Mouse (Mus musculus): ENCODE measurements around the gene Lsm8.
"Not testable (repeated sequence)": the region's sequence is repeated elsewhere in the genome, so short reads cannot be mapped to it uniquely, and the experiment has no call there.

The Lsm8 gene

DNA sequence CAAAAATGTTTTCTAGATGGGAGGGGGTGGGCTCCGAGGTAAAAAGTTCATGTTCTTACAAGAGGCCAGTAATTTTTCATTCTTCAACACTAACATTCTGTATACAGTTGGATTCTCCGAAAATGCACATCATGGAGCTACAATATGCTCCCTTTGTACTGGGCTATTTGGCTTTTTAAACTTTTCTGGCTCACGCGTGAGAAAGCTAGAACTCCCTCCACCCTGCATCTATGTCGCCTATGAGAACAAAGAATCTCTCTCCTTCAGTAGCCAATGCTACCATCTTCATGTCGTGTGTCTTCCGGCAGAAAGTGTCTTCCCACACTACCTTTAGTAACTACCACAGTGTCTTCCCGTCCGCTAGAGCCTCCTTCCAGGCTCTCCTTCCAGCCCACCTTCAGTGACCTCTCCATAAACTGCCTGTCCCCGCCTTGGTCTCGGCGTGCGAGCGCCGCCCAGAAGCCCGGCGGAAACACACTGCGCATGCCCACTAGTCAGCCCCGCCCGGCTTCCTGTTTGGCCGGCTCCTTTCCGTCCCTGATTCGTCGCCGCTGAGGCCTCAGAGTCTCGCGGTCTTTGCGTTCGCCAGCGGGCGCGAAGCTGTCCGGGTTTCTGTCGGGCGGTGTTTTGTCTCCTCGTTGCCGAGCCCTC is at the start of gene Lsm8:
Lsm8 (plus strand) TSS at position 529 of the 651 bp plus-strand sequence.
- peak; percentile 91 to 95 for DNase-seq (ENCODE audit: low spot score in 2 of 2)

DNA sequence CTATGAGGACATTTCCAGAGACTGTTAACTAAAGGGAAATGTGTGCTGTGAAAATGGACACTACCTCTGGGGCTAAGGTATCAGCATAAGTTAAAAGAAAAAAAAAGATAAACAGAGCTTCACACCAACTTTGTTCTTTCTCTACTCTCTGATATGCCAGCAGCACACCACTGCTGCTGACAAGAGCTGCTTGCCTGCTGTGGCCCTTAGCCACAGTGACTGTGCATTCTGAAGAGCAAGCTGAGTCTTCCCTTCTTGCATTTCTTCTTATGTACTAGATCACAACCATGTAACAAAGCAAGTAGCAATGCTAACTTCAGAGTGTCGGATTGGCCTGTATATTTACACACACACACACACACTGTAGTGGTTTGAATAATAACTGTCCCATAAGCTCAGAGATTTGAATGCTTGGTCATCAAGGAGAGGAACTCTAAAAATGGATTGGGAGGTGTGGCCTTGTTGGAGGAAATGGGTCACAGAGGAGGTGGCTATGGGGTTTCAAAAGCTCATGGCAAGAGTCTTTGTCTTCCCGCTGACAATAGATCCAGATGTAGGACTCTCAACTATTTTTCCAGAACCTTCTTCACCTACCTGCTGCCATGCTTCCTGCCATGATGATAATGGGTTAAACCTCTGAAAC is 47.4 kb upstream of the Lsm8 start:
- no peak for DNase-seq (ENCODE audit: low spot score in 2 of 2)

DNA sequence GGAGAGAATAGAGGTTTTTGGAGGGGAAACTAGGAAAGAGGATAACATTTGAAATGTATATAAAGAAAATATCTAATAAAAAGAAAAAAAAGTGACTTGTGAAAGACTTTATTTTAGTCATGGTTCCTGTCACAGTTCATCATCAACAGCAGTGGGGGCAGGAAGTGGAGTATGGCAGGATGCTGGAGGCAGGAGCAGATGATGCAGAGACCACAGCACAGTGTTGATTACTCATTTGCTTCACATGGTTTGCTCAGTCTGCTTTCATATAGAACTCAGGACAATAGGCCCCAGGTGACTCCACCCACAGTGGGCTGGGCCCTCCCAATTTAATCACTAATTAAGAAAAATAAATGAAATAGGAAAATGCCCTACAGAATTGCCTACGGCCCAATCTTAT is 35.8 kb upstream of the Lsm8 start:
- no peak for DNase-seq (ENCODE audit: low spot score in 2 of 2)

DNA sequence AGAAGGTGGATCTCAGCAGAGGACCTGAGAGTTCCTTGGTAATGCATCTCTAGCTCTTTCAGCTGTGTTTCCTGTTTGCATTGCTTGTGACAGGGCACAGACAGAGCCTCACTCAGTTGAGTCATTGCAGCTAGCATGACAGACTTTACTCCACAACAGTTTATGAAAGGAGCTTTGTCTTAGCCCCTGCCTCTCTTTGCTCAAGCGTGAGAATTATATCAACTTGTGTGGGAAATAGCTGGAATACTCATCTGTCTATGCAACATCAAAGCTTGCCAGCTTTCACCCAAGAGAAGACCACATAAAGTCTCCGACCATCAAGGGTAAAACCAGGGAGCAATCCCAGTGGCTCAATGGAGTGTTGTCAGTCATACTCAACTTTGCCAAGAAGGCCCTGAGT is 32.8 kb upstream of the Lsm8 start:
- DNase-seq (ENCODE audit: low spot score in 2 of 2) = no peak

DNA sequence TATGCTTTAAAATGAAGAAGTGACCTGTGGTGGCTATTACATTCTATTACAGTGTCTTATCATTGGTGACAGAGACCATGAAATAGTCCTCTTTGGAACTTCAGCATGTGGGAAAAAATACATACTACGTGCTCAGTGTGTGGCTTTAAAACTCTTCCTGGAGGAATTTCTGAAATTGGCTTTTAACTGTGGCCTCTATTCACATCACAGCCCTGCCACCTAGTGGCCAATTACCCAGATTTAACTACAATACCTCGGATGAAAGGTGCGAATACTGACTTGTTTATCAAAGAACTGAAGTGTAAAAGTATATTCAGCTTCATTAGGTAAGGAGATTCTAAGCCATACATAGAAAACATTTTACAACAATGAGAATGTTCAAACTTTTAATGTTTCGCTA is 29.0 kb upstream of the Lsm8 start:
- peak; percentile 49 to 72 for DNase-seq (ENCODE audit: low spot score in 2 of 2)

DNA sequence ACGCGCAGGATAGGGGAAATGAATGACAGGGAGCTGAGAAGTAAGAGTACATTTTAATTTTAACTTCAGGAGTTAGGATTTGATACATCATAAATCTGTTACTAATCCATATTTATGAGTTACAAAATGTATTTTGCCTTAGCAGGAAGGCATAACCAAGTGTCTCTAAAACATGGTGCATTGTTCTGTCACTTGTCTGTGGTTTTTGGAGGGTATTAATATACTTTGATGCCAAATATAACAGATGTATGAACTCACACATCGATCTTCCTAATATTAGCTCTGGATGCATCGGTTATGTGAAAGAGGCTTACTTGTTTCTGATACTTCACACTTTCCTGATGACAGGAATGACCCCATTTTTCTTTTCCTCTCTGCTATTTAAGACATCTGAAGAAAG is 28.1 kb upstream of the Lsm8 start:
- no peak for DNase-seq (ENCODE audit: low spot score in 2 of 2)

DNA sequence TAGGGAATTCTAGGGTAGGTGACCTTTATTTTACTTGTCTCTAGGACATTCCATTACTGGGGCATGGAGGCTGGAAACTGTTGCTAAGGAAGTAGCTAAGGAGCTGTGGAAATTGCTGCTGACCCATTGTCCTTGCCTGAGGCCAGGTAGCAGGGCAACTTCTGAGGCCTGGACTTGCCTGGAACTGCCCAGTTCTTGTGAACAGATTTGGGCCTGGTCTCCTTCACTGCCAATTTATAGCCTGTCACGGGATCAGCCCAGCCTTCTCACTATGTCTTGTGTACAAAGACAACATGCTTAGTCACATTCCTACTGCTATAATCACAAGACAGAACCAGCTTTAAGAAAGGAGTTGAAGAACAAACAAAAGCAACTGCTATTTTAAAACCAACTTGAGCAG is 25.6 kb upstream of the Lsm8 start:
- DNase-seq (ENCODE audit: low spot score in 2 of 2) = no peak

DNA sequence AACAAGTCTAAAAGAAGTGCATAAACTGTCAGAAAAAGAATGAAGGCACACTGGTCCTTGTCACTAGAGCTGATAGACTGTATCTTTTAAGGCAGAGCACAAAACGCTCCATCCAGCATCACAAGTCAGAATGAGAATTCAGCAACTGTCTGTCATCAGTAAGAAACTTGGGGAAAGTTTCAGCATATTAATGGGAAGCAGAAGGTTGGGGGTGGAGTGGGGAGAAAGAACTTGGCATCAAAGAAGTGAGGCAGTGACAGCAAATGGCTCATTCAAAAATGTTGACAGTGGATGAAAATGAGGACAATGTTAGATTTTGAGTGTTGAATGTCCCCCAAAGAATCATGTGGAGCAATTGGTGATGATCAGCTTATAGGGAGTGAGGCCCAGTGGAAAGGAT is 15.4 kb upstream of the Lsm8 start:
- DNase-seq (ENCODE audit: low spot score in 2 of 2) = no peak

DNA sequence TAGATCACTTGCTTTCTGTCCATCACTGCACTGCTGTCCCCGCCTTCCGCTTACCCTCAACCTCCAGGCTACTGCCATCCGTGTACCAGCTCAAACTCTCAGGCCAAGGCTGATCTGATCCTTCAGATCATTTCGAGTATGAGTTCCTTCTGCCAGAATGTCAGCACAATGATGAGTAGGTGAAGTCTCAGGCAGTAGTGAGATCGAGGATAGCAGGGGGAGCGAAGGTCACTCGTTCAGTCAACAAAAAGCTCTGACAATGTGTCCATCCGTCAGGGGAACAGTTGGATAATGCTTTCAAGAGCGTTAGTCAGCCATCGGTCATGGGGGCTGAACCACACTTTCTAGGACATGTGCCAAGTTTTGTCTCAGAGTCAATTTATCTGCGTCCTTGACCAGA is 3.9 kb upstream of the Lsm8 start:
- not testable (repeated sequence) for DNase-seq (ENCODE audit: low spot score in 2 of 2)

DNA sequence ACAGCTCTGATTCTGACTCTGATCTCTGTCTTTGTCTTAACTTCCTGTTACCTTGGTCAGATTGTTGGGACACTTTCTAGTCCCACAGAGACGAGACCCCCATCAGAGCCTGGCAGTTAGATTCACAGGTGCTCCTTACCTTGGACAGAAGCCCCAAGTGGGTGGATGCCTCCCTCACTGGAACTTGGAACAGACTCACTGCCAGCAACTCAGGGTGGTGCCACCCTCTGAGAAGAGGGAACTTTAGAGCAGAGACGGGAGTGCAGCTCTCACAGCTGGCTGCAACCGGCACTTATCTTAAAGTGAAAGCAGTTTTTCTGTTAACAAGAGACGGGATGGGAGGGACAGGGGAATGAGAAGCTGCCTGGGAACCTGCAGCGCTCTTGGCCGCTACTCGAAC is 2.8 kb upstream of the Lsm8 start:
- not testable (repeated sequence) for DNase-seq (ENCODE audit: low spot score in 2 of 2)

DNA sequence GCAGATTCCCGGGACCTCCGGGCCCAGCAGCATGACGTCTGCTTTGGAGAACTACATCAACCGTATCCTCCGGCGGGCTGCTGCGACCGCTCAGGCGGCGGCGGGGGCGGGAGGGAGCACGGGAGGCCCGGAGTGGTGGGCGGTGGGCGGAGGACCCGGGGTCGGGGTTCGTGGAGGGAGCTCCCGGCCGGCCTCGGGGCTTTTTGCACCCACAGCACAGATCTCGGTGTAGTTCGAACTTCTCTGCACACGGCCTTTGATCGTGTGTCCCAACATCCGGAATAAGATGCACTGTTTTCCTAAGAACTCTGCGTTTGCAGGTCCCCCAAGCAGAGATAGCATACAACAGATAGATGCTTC is 303 bp downstream of the Lsm8 start:
- DNase-seq (ENCODE audit: low spot score in 2 of 2) = no peak

DNA sequence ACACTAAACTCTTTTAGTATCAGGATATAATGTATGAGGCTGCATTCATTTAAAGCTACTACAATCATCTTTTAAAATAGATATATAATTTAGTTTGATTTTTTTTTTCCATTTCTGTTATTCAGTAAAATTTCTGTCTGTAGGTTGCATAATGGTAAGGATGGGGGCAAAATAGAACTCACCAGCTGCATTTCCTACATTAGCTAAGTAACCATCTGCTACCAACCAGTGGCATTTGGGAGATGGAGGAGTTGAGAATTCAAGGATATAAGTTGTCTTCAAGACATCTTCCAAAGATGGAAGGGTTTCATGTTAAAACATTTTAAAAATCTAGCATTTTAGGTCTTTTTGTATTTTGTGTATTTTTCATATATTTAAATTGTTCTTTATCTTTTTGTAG is 6.9 kb downstream of the Lsm8 start:
- DNase-seq (ENCODE audit: low spot score in 2 of 2) = no peak

DNA sequence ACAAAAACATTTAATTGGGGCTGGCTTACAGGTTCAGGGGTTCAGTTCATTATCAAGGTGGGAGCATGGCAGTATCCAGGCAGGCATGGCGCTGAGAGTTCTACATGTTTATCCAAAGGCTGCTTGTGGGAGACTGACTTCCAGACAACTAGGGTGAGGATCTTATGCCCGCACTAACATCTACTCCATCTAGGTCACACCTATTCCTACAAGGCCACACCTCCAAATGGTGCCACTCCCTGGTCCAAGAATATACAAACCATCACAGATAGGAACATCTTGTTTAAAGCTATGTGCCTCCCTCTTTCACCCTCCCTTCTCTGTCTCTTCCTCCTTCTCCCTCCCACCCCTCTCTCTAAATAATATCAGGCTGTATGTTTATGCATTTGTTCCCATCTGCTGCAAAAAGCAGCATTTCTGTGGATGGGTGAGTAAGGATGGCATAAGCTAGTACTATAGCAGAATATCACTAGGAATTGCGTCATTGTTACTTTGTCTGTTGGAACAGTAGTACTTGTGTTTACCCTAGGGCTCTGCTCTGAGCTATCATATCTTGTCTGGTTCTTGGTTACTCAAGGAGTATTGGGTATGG is 8.2 kb downstream of the Lsm8 start:
- no peak for DNase-seq (ENCODE audit: low spot score in 2 of 2)

DNA sequence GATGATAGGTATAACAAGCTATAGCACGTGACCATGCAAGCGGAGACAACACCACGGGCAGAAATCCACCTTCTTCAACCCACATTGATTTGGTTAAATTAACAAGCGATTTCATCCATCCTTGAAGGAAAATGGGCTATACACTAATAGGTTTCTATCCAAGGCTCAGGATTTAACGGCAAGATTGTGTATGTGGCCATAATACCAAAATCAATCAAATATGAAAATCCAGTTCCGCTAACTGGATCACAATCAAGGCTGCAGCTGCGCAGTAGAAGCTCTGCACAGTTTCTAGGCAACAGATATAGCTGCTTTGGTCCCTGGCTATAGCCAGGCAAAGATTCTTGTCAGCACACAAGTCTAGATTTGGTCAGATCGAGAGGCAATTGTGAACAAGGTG is 17.6 kb downstream of the Lsm8 start, which contains the start of gene Ankrd7:
Ankrd7 (plus strand) TSS at position 301 of the 400 bp plus-strand sequence.
- DNase-seq (ENCODE audit: low spot score in 2 of 2) = no peak

DNA sequence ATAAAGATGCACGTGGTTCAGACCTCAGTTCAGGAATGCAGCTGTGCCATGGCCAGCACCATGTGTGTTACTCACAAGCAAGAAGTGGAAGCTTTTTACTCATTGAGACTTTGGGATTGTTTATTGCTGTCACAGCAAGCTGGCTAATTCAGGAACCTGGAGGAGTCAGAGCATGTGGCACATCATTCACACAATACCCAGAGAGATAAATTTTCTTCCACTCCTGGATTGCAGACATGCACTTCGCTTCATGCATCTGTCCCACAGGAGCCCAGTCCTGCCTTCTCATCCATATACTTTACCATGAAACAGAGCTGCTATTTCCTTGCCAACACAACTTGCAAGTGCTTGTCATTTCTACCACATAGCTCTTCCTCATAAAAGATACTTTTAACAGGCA is 40.7 kb downstream of the Lsm8 start:
- no peak for DNase-seq (ENCODE audit: low spot score in 2 of 2)

DNA sequence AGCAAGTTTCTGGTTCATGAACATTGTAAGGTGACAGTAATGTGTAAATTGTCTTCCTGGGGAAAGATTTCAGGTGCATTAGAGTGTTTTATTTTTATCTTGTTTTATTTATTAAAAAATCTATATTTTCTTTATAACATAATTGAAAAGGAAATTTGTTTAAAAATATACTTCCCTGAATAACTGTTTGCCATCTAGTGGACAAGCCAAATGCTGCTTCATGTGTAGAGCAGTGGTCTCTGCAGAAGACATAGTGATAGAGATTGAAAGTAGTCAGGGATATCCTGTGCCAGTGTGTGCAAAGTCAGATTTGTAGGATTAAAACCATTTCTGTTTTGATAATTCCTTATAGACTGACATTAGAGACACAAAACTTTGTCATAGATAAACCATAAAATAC is 45.8 kb downstream of the Lsm8 start:
- DNase-seq (ENCODE audit: low spot score in 2 of 2) = no peak

Measured in frontal cortex, postnatal 25 days (tissue).